Mouse (Mus musculus) lung, postnatal 10 days (tissue): ENCODE data around the gene Hpca.

Experiments
- DNase-seq: peaks from one replicate; pipeline ENCODE4 v3.0.0; 2021

The Hpca gene

GRCm38 (mm10) chr4:129121569-129122086, at the start of gene Hpca:
Gene Hpca, minus strand, starts transcription at chr4:129122036.
- DNase-seq = no peak

- DNase-seq = no peak
Observed at GRCm38 (mm10) chr4:129161581-129162255, 39.9 kb upstream of the Hpca start.

DNA sequence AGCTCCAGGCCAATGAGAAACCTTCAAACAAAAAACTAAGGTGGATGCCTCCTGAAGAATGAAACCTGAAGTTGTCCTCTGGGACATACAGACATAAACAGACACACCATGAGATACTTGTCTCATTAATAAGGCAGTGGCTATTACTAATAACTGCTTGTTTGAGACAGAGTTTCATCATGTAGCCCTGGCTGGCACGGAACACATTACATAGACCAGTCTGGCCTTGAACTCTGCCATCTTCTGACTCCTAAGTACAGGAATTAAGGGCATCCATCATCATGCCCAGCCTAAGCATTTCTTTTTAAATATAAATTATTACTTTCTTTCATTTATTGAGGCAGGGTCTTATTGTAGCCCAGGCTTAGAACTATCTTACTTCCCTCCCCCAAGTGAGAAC, 39.2 kb upstream of the Hpca start:
- no peak for DNase-seq

GRCm38 (mm10) chr4:129158549-129158948, 36.7 kb upstream of the Hpca start:
- no peak for DNase-seq

GRCm38 (mm10) chr4:129157541-129157940, 35.7 kb upstream of the Hpca start:
- no peak for DNase-seq

GRCm38 (mm10) chr4:129151276-129151811, 29.5 kb upstream of the Hpca start:
- no peak for DNase-seq

DNA sequence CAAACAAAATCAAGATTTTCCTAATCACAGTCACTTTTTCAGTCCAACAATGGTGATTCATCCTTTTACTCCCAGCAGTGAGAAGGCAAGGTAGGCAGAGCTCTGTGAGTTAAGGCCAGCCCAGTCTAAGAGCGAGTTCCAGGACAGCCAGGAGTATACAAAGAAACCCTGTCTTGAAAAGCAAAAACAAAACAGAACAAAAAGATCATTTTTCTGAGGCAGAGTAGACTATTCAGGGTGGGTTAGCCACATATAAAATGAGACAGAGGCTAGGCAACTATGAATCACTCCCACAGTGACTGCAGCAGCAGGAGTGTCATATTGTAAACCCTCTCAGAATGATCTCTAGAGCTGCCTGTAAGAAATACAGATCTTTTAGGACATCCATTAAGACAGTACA, 27.5 kb upstream of the Hpca start:
- no peak for DNase-seq

GRCm38 (mm10) chr4:129147552-129148103, 25.8 kb upstream of the Hpca start:
- DNase-seq = peak; percentile 53

GRCm38 (mm10) chr4:129146392-129146791, 24.6 kb upstream of the Hpca start:
- no peak for DNase-seq

DNA sequence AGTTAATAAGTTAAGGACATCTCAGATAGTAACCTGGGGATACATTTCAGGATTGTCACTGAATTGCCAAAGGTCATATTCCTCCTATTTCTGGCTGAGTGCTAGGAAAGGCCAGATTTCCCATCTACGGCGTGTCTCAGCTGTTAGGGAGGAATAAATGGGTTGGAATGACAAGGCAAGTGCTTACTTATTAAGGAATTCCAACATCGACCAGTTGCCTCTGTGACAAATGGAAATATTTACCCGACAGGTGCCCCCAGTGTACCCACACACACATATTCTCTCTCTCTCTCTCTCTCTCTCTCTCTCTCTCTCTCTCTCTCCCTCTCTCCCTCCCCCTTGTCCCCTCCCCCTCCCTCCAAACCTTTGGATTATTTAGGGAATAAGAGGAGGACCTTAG, 24.1 kb upstream of the Hpca start:
- no peak for DNase-seq

DNA sequence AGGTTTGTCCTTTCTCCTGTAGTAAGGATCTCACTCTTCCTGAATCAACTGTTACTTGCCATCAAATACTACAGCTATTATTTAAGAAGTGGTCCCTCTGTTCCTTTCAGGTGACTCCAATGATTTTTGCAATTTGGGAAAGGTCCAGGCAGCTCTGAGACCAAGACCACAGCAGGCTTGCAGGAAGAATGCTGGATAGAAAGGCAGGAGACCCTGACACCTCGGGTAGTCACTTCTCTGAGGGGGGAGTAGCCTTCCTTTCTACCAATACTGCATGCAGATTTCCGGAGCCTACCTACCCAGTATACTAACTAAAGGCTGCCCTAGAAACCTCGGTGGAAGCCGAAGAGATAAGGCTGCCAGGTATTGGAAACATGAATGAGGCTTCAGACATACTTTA, 23.6 kb upstream of the Hpca start:
- no peak for DNase-seq

GRCm38 (mm10) chr4:129144401-129145367, 22.8 kb upstream of the Hpca start:
- no peak for DNase-seq

GRCm38 (mm10) chr4:129143509-129143908, 21.7 kb upstream of the Hpca start:
- DNase-seq = no peak

- no peak for DNase-seq
Observed at GRCm38 (mm10) chr4:129142439-129143045, 20.7 kb upstream of the Hpca start.

DNA sequence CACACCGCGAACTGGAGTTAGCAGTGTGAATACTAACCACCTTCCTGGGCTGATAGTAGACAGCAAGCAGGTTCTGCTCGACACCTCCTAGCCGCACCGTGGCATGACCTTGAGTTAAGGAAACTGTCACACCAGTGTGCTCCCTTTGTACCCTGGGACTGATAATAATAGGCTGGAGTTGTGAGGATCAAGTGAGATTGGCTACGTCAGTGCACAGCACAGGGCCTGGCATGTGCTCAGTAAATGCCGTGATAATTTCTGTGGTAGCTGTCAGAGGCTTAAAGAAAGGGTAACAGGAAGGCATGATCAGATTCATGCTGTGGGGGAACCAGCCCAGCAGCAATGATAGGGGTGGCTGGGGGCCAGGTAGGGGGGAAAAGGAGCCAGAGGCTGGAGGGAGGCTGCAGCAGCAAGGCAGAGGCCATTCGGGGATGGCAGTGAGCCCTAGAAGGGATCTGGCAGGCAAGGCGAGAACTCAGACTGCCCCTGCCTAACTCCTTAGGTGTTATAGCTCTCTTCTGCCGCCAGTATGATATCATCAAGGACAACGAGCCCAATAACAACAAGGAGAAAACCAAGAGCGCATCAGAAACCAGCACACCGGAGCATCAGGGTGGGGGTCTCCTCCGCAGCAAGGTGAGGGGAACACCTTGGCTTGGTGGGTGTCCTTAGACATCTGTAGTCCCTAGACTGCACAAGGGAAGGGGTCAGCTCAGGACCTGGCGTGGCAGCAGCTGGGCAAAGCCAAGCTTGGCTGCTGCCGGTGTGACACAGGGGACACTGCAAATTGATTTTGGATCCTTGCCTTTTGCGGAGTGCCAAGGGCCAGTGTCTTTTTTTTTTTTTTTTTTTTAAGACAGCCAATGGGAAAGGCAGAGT, 20.0 kb upstream of the Hpca start:
- no peak for DNase-seq

DNA sequence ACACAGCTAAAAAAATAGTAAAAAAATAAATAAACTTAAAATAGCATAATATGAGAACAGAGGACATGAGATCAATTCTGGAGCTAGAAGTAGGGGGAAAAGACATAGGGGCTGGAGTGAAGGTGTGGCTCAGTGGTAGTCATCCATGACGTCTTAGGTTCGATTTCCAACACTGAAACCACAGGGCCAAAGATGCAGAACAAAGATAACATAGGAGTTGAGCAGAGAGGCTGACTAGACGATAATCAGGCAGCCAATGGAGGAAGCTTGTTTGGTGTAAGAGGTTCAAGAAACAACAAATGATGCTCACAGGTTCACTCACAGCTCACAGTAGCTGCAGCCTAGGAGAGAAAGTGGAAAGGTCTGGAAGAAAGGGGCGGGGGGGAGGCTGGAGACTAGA, 19.0 kb upstream of the Hpca start:
- DNase-seq = no peak

- no peak for DNase-seq
Observed at GRCm38 (mm10) chr4:129139642-129140041, 17.8 kb upstream of the Hpca start.

DNA sequence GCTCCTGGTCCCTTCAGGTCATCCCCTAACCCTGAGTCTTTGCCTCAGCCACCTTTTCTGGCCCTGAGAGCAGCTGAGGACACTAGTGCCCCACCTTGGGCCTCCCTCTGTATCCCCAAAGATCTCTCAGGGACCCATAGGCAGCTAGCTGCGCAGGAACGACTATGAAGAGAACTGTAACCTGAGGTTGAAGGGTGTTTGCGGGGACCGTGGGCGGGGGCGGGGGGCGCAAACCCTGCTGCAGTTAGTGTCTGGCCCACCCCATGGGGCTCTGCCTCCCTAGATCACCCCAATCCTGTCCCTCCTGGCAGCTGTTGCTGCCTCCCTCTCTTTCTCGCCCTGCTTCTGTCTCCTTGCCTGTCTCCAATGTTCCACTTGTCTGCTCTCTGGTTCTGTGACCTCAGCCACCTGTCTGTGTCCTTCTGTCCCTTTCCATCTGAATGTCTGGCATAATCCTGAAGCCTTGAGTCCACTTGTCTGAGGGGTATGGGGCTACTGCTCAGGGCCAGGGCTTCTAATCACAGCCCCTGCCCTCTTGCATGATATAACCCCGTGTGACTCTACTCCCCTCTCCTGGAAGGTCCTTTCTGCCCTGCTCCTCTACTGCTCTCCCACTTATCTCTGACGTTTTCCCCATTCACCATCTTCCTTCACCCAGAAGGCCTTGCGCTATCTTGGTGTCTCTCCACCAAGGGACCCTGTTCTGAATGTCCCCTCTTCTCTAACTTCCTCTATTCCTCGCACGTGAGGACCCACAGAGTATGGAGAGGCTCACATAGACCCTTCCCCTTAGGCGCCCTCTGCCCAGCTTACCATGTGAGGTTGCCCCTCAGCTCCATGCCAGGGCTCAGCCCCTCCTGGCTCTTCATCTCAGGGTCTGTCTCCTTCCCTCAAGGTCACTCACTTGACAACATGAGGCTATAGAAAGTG, 15.8 kb upstream of the Hpca start:
- DNase-seq = no peak

- no peak for DNase-seq
Observed at GRCm38 (mm10) chr4:129136579-129137391, 14.9 kb upstream of the Hpca start, which contains the start of gene Fndc5. Gene Fndc5, plus strand, starts transcription at chr4:129136999.

DNA sequence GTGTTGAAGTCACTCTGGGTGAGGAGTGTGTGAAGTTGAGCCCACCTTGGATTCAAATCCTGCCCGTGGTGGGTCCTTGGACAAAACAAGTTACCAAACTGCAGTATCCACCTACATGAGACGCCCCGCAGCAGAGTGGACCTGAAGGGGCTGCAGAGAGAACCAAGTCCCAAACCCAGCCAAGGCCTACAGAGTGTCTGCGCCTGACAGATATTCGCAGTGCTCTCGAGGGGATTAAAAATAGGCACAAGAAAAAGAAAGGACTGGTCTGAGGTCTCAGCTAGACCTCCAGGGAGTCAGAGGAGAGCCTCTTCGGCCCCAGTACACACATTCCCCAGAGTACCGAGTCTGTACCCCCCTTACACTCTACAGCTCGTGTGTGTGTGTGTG, 14.3 kb upstream of the Hpca start:
- no peak for DNase-seq
